Mouse (Mus musculus) splenic B cell, adult 2 months (primary cell): ENCODE results near the gene C3ar1.

Experiments
- DNase-seq: peaks from one replicate; pipeline ENCODE4 v3.0.0-alpha.2; 2011; ENCODE audit warnings: low read depth, low spot score
- H3K27me3 ChIP-seq: 2 replicates; pipeline ENCODE4 v1.6.1; 2012; ENCODE audit warnings: mild to moderate bottlenecking, low read length, moderate library complexity, mixed read lengths; ENCODE audit not compliant: control insufficient read depth, poor library complexity, insufficient read depth, severe bottlenecking
- H3K36me3 ChIP-seq: 2 replicates; pipeline ENCODE4 v1.6.1; 2012; ENCODE audit warnings: mild to moderate bottlenecking, low read length, moderate library complexity, mixed read lengths; ENCODE audit not compliant: control insufficient read depth, poor library complexity, insufficient read depth, severe bottlenecking

Gene C3ar1

GRCm38 (mm10) chr6:122854552-122854951, 1.4 kb downstream of the C3ar1 start:
- H3K36me3 ChIP-seq = no peaks in the 10 kb centered on the region
- no peak for DNase-seq
- H3K27me3 ChIP-seq = no peaks in the 10 kb centered on the region

GRCm38 (mm10) chr6:122852696-122853095, 3.3 kb downstream of the C3ar1 start:
- no peak for DNase-seq

GRCm38 (mm10) chr6:122843759-122844158, 12.2 kb downstream of the C3ar1 start:
- Histone ChIP-seq H3K36me3 (peaks cover 6% of the 10 kb centered on the region), H3K27me3 (no peaks in the 10 kb centered on the region)
- no peak for DNase-seq

More at GRCm38 (mm10) chr6:122852696-122853095, 3.3 kb downstream of the C3ar1 start:
- H3K27me3 ChIP-seq = no peaks in the 10 kb centered on the region
- no peaks in the 10 kb centered on the region for H3K36me3 ChIP-seq

GRCm38 (mm10) chr6:122837539-122837938, 18.4 kb downstream of the C3ar1 start:
- Histone ChIP-seq H3K27me3 (no peaks in the 10 kb centered on the region), H3K36me3 (peaks cover 26% of the 10 kb centered on the region)
- no peak for DNase-seq

DNA sequence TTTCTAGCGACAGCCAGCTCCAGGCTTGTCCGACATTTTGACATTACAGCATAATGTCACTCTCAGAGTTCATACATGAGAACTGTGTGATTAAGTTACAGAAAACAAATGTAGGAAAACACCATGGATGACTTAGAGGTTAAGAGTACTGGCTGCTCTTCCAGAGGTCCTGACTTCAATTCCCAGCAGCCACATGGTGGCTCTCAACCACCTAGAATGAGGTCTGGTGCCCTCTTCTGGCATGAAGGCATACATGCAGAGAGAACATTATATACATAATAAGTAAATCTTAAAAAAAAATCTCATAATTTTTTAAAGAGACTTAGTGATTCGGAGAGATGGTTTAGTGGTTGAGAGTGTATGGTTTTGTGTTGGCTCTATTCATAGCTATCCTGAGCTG, 19.0 kb downstream of the C3ar1 start:
- DNase-seq = no peak
- H3K36me3 ChIP-seq = peaks cover 29% of the 10 kb centered on the region
- H3K27me3 ChIP-seq = no peaks in the 10 kb centered on the region

DNA sequence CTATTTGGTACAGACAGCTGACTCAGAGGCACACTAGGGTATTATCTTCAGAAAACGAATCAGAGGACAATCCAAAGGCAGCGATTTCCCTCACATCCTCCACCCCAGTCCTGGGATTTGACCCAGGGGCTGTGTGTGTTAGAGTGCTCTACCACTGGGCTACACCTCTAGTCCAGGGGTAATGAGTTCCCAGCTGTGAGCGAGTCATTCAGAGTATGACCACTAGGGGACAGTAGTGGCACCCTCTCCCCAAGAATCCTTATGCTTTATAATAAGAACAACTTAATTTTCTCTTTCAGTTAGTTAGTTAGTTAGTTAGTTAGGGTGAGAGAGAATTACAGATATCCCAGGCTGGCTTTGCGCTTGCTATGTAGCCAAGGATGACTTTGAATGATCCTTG, 21.6 kb downstream of the C3ar1 start:
- peak; percentile 87 for DNase-seq
- Histone ChIP-seq H3K27me3 (no peaks in the 10 kb centered on the region), H3K36me3 (peaks cover 30% of the 10 kb centered on the region)

GRCm38 (mm10) chr6:122832880-122833279, 23.1 kb downstream of the C3ar1 start:
- no peak for DNase-seq
- H3K27me3 ChIP-seq = no peaks in the 10 kb centered on the region

DNA sequence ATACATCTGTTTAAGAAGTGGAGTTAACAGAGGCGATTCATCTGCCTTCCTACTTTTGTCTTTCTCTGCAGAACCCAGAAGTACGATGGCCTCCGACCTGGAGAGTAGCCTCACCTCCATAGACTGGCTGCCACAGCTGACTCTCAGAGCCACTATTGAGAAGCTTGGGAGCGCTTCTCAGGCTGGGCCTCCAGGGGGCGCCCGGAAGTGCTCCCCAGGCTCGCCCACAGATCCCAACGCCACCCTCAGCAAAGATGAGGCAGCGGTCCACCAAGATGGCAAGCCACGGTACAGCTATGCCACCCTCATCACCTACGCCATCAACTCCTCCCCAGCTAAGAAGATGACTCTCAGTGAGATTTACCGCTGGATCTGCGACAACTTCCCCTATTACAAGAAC, 27.9 kb downstream of the C3ar1 start:
- peaks cover 9% of the 10 kb centered on the region for H3K36me3 ChIP-seq
- H3K27me3 ChIP-seq = no peaks in the 10 kb centered on the region
- DNase-seq = peak; percentile 55

More at GRCm38 (mm10) chr6:122832880-122833279, 23.1 kb downstream of the C3ar1 start:
- H3K36me3 ChIP-seq = peaks cover 27% of the 10 kb centered on the region

GRCm38 (mm10) chr6:122825923-122826742, 29.8 kb downstream of the C3ar1 start:
- DNase-seq = peak; percentile 59
- Histone ChIP-seq H3K27me3 (no peaks in the 10 kb centered on the region), H3K36me3 (peaks cover 3% of the 10 kb centered on the region)

DNA sequence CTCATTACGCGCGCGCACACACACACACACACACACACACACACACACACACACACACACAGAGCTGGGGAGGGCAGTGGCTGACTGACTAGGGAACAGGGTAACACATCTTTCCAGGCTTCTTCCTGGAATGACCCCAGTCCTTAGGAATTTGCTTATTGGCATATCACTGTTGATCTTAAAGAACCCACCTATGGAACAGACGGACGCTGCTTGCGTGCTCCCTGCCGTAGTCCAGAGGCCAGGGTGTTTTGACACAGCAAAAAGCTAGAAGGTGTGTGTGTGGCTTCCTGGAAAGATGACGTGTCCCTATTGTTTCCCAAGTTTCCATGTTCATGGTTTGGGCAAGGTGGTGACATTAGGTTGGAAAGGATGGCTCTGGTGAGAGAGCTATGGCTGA, 30.8 kb downstream of the C3ar1 start:
- DNase-seq = no peak
- Histone ChIP-seq H3K36me3 (no peaks in the 10 kb centered on the region; the same call in 1 of the 2 replicates), H3K27me3 (no peaks in the 10 kb centered on the region)

- no peaks in the 10 kb centered on the region; the same call in 1 of the 2 replicates for H3K36me3 ChIP-seq
- no peak for DNase-seq
Observed at GRCm38 (mm10) chr6:122824086-122824485, 31.9 kb downstream of the C3ar1 start.

GRCm38 (mm10) chr6:122821822-122822221, 34.1 kb downstream of the C3ar1 start:
- no peaks in the 10 kb centered on the region; the same call in 1 of the 2 replicates for H3K36me3 ChIP-seq
- H3K27me3 ChIP-seq = no peaks in the 10 kb centered on the region
- DNase-seq = peak; percentile 65

More at GRCm38 (mm10) chr6:122824086-122824485, 31.9 kb downstream of the C3ar1 start:
- H3K27me3 ChIP-seq = no peaks in the 10 kb centered on the region

DNA sequence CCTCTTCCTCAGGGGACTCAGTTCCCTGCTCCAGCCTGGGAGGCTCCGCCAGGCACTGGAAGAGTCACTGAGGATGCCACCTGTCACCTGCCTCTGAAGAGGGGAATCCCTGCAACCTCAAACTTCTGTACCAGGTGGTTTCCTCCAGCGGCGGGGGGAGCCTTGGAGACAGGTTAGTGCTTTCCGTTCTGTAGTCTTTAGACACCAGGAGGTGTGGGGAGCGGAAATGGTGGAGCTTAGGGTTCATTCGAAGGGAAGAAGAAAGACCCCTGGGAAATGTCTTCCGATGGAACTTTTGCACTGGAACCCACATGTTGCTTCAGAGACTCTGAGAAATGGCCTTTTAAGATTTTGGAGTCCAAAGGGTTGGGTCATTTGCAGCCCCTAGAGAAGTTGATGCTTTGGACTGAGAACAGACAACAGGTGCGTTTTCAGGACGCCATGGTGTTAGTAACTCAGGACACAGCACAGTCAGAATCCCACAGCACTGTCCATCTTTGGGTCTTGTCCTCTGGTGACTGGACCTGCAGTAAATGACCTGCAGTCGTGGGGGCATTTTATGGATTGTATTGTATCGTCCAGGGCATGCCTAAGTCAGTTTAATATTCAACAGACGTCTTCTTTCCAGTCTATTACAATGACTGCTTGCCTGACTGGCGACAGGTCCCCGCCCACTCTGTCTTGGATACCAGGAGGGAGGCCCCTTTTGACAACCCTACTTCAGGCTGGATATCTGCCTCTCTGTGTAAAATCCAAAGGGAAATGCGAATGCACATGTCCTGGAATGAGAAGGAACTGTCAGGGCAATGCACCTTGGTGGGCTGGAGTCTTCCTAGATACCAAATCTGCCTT, 34.9 kb downstream of the C3ar1 start:
- H3K36me3 ChIP-seq = no peaks in the 10 kb centered on the region; the same call in 1 of the 2 replicates
- peak; percentile 77 for DNase-seq
- H3K27me3 ChIP-seq = no peaks in the 10 kb centered on the region

GRCm38 (mm10) chr6:122820071-122820798, 35.7 kb downstream of the C3ar1 start:
- no peaks in the 10 kb centered on the region for H3K27me3 ChIP-seq
- no peaks in the 10 kb centered on the region; the same call in 1 of the 2 replicates for H3K36me3 ChIP-seq
- no peak for DNase-seq
